Mouse (Mus musculus): ENCODE results near the gene Pilrb1. TPM values are rescaled to one million over a fixed set of nuclear protein-coding genes. Genes with fewer than 3 reads are reported as not detected.
"Not testable (repeated sequence)": the region's sequence is repeated elsewhere in the genome, so short reads cannot be mapped to it uniquely, and the experiment has no call there.

The Pilrb1 gene
- total and polyA plus RNA-seq, 2 experiments from 2014 or later, result not detected

DNA sequence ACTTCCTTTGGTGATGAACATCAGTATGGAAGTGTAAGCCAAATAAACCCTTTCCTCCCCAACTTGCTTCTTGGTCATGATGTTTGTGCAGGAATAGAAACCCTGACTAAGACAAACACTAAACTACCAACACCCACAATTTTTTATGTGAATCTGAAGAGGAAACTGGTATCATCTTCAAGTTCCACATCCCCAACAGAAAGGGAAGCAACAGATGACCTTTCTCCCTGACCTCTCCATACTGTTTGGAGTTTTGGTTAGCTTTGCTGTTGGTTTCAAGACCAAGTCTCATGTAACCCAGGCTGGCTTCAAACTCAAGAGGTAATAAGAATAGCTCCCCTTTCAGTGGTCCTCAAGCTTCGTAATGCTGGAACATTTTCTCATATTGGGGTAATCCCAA, 7.6 kb downstream of the Pilrb1 start:
- 95% methylated on average over 1 of the region's 1 CpGs for WGBS
- H3K36me3 ChIP-seq (ENCODE audit: insufficient read depth, low read length); ATAC-seq (ENCODE audit: low FRiP score); H3K27ac ChIP-seq (ENCODE audit: low read depth, low read length); H3K4me1 ChIP-seq (ENCODE audit: insufficient read depth, low read length); H3K4me2 ChIP-seq (ENCODE audit: low read depth, low read length, poor library complexity, severe bottlenecking); H3K9ac ChIP-seq (replicated peaks; ENCODE audit: low read length, poor library complexity, severe bottlenecking); H3K27me3 ChIP-seq (ENCODE audit: insufficient read depth, low read length); H3K4me3 ChIP-seq (ENCODE audit: low read depth, low read length); DNase-seq (ENCODE audit: low spot score); H3K9me3 ChIP-seq (ENCODE audit: low read length): not testable (repeated sequence)

DNA sequence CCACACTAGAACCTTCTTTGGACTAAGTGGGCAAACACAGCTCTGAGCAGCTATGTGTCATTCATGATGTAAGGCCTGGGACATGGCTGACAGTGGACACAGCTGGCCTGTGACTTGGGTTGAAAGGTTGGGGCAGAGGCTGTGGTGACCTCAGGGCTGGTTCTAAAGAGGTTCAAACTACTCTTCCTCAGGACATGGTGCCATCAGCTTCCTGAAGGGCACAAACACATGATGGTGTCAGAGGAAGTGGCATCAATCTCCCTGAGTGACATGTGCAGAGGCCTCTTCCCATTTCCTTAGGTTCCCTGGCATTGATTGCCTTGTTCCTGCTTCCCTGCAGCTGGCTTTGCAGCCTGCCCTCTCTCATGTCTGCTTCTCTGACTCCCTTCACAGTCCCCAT, 20.8 kb downstream of the Pilrb1 start:
- not testable (repeated sequence) for H3K4me2 ChIP-seq (ENCODE audit: low read depth, low read length, poor library complexity, severe bottlenecking); H3K27me3 ChIP-seq (ENCODE audit: insufficient read depth, low read length); H3K9me3 ChIP-seq (ENCODE audit: low read length); H3K9ac ChIP-seq (replicated peaks; ENCODE audit: low read length, poor library complexity, severe bottlenecking); H3K27ac ChIP-seq (ENCODE audit: low read depth, low read length); H3K36me3 ChIP-seq (ENCODE audit: insufficient read depth, low read length); ATAC-seq (ENCODE audit: low FRiP score); H3K4me1 ChIP-seq (ENCODE audit: insufficient read depth, low read length); H3K4me3 ChIP-seq (ENCODE audit: low read depth, low read length); DNase-seq (ENCODE audit: low spot score)

GRCm38 (mm10) chr5:137836611-137837010, 21.3 kb downstream of the Pilrb1 start:
- H3K9ac ChIP-seq (replicated peaks; ENCODE audit: low read length, poor library complexity, severe bottlenecking), result no peak overlapping the region

GRCm38 (mm10) chr5:137835966-137836520, 21.9 kb downstream of the Pilrb1 start, which contains the start of gene Pilra:
Gene Pilra, minus strand, starts transcription at chr5:137836281.
- not testable (repeated sequence) for H3K4me3 ChIP-seq (ENCODE audit: low read depth, low read length); H3K9ac ChIP-seq (replicated peaks; ENCODE audit: low read length, poor library complexity, severe bottlenecking); H3K36me3 ChIP-seq (ENCODE audit: insufficient read depth, low read length); H3K27ac ChIP-seq (ENCODE audit: low read depth, low read length); H3K4me2 ChIP-seq (ENCODE audit: low read depth, low read length, poor library complexity, severe bottlenecking); H3K9me3 ChIP-seq (ENCODE audit: low read length); DNase-seq (ENCODE audit: low spot score); ATAC-seq (ENCODE audit: low FRiP score); H3K4me1 ChIP-seq (ENCODE audit: insufficient read depth, low read length); H3K27me3 ChIP-seq (ENCODE audit: insufficient read depth, low read length)
- WGBS, result 73% methylated on average over 2 of the region's 2 CpGs

More at GRCm38 (mm10) chr5:137836611-137837010, 21.3 kb downstream of the Pilrb1 start:
- ATAC-seq (ENCODE audit: low FRiP score), result no peak
- no peak overlapping the region for H3K4me2 ChIP-seq (ENCODE audit: low read depth, low read length, poor library complexity, severe bottlenecking)
- no peak for TF ChIP-seq CTCF (IDR thresholded peaks at IDR 0.05)
- DNase-seq (ENCODE audit: low spot score), result no peak
- no peaks in the 10 kb centered on the region for H3K9me3 ChIP-seq (ENCODE audit: low read length)
- H3K4me3 ChIP-seq (ENCODE audit: low read depth, low read length), result no peak overlapping the region
- H3K4me1 ChIP-seq (ENCODE audit: insufficient read depth, low read length), result no peaks in the 10 kb centered on the region
- H3K27me3 ChIP-seq (ENCODE audit: insufficient read depth, low read length), result no peaks in the 10 kb centered on the region
- H3K27ac ChIP-seq (ENCODE audit: low read depth, low read length), result no peak overlapping the region
- no peaks in the 10 kb centered on the region for H3K36me3 ChIP-seq (ENCODE audit: insufficient read depth, low read length)

GRCm38 (mm10) chr5:137833500-137833899, 24.4 kb downstream of the Pilrb1 start:
- no peaks in the 10 kb centered on the region for H3K4me1 ChIP-seq (ENCODE audit: insufficient read depth, low read length)
- 61% methylated on average over 4 of the region's 4 CpGs for WGBS

DNA sequence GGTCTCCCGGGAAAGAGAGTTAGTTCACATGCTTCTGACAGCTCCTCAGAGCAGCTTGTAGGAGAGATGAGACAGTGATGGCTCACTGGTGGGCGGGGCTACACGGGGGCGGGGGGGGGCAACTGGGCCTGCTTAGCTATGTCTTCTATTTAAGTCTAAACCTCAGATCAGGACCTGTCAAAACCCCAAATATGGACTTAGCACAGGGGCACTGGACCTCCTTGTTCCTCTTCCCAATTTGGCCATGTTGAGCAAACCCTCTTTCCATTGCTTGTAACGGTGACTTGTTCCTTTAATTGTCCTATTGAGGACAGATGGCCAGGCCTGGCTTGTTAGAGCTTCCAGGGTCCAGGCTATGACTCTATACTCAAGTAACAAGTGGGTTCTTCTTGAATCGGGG, 26.4 kb downstream of the Pilrb1 start:
- Histone ChIP-seq H3K9ac (replicated peaks; ENCODE audit: low read length, poor library complexity, severe bottlenecking) (no peak overlapping the region), H3K27ac (ENCODE audit: low read depth, low read length) (no peak overlapping the region), H3K9me3 (ENCODE audit: low read length) (no peaks in the 10 kb centered on the region), H3K27me3 (ENCODE audit: insufficient read depth, low read length) (no peaks in the 10 kb centered on the region), H3K4me3 (ENCODE audit: low read depth, low read length) (no peak overlapping the region), H3K36me3 (ENCODE audit: insufficient read depth, low read length) (no peaks in the 10 kb centered on the region), H3K4me2 (ENCODE audit: low read depth, low read length, poor library complexity, severe bottlenecking) (no peak overlapping the region), H3K4me1 (ENCODE audit: insufficient read depth, low read length) (no peaks in the 10 kb centered on the region)
- ATAC-seq (ENCODE audit: low FRiP score) (no peak), DNase-seq (ENCODE audit: low spot score) (no peak)
- 80% methylated on average over 6 of the region's 6 CpGs for WGBS
- TF ChIP-seq CTCF (IDR thresholded peaks at IDR 0.05), result no peak

More at GRCm38 (mm10) chr5:137833500-137833899, 24.4 kb downstream of the Pilrb1 start:
- DNase-seq (ENCODE audit: low spot score), result no peak
- no peak for TF ChIP-seq CTCF (IDR thresholded peaks at IDR 0.05)
- no peak for ATAC-seq (ENCODE audit: low FRiP score)
- H3K9ac ChIP-seq (replicated peaks; ENCODE audit: low read length, poor library complexity, severe bottlenecking), result no peak overlapping the region
- H3K4me2 ChIP-seq (ENCODE audit: low read depth, low read length, poor library complexity, severe bottlenecking), result no peak overlapping the region
- H3K36me3 ChIP-seq (ENCODE audit: insufficient read depth, low read length), result no peaks in the 10 kb centered on the region
- H3K27me3 ChIP-seq (ENCODE audit: insufficient read depth, low read length), result no peaks in the 10 kb centered on the region
- no peak overlapping the region for H3K4me3 ChIP-seq (ENCODE audit: low read depth, low read length)
- H3K9me3 ChIP-seq (ENCODE audit: low read length), result no peaks in the 10 kb centered on the region
- no peak overlapping the region for H3K27ac ChIP-seq (ENCODE audit: low read depth, low read length)

Measured in midbrain, postnatal 0 days (tissue).